Mouse (Mus musculus): Measurements from ENCODE around the gene Arl6ip5. TPM values are rescaled to one million over a fixed set of nuclear protein-coding genes. Genes with fewer than 3 reads are reported as not detected.

Gene Arl6ip5
- total RNA-seq (2022): 100 to 1,000 TPM; 185 to 195 (median 192) TPM

DNA sequence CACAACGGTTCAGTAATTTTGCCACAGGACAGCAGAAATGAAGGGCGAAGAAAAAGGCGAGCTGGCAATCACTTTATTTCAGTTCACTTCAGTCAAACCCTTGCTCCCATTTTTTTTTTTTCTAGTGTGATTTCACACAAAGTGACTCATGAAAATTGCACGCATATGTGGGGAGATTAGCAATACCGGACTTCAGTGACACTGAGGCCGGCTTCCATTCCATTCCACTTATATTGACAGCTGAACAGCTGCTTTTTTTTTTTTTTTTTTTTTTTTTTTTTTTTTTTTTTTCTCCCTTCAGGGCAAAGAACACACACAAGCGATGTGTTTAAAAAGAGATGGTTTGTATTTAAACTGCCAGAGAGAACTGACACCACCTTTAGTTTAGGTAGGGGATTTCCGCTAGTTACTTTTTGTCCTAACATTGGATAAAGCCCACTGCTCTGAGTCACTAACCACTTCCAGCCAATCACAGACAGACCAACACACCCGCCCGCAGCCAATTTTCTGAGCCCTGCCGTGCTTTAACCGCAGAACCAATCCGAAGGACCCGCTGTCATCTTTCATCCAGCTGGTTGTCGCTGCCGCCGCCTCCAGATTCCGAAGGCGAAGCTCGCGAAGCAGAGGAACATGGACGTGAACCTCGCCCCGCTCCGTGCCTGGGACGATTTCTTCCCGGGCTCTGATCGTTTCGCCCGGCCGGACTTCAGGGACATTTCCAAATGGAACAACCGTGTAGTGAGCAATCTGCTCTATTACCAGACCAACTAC, at the start of gene Arl6ip5:
TSS of gene Arl6ip5 (plus strand) at position 499 of the 771 bp plus-strand sequence.
- peak; percentile 68 to 84 for DNase-seq (ENCODE audit: low spot score in 2 of 2)

DNA sequence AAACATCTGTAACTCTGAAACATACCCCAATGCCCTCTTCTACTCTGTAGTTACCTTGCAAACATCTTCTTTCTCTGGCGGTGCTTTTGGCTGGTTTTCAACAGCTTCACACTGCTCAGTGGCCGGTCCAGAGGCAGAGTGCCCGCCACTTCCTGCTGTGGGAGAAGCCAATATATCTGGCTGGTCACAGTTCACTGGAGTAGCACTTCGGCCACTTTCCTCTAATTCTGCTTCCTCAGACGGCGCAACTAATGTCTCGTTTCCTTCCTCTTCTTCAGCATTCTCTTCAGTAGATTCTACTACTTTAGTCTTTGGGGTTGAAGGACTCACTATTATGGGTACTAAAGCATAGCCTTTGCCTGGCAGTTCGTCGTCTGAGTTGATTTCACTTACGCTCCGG, 34.8 kb upstream of the Arl6ip5 start:
- no peak for DNase-seq (ENCODE audit: low spot score in 2 of 2)

DNA sequence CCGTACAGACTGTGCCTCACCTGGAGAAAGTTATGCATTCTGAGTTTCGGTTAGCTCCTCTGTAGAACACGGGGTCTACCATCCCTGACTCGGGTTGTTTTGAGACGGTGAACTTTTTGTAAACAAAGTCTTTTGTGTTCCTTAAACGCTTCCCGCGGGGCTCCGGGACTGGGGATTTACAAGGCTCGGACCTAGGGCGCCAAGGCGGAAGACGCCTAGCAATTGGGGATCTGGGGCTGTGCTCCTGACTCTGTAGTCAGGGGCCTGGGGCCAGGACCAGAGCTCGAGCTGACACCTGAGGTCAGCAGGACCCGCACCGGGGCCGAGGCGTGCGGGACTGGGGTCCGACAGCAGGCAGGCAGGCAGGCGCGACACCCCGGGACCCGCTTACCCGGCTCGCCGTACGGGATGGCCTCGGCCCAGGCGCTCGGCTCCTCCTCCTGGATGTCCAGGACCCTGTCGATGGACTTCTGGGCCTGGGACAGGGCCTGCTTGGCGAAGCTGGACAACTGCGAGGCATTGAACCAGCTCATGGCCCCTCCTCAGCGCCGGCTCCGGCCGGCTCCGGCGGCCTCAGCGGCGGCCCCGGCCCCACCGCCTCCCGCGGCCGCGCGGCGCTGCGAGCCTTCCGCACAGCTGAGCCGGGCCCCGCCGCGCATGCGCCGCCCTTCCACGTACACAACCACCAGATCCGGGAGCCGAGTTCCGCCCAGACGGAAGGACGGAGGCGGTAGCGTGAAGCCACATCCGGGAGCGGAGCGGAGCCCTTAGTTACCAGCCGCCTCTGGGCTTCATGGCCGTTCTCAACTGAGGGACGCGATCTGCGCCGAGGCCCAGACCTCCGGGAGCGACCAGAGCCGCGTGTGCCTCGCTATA, 31.8 kb upstream of the Arl6ip5 start, which contains the start of gene Tmf1:
TSS of gene Tmf1 (minus strand) at position 632 of the 876 bp plus-strand sequence.
- peak; percentile 87 to 96 for DNase-seq (ENCODE audit: low spot score in 2 of 2)

DNA sequence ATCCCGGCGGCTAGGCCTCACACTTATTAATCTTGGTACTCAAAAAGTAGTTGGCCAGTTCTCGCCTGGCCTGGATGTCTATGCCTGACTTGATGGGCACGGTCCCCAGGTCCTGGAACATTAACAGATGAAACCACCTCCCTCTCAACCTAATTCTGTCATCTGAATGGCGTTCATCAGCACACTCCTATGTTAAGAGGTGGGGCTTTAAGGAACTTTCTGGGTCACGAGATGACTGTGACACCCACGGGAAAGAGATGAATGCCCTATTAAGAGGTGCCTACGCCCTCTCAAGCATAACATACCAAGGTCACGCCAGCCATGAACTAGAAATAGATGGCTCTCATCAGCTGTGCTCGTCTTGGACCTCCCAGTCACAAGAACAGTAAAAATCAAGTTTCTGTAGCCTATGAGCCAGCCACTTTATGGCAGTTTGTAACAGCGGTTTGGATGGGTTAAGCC, 31.1 kb upstream of the Arl6ip5 start:
- no peak for DNase-seq (ENCODE audit: low spot score in 2 of 2)

DNA sequence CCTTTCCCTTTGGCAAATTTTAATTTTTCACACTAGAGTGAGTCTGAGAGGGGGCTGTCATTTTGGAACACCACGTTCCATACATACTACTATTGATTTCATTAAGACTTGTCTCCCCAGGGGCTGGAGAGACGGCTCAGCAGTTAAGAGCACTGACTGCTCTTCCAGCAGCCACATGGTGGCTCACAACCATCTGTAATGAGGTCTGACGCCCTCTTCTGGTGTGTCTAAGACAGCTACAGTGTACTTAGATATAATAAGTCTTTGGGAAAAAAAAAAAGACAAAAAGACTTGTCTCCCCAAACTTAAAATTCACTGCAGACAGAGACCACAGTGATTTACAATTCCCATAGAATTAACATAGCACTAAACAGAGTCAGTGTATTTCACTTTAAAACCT, 10.1 kb upstream of the Arl6ip5 start:
- DNase-seq (ENCODE audit: low spot score in 2 of 2): no peak

DNA sequence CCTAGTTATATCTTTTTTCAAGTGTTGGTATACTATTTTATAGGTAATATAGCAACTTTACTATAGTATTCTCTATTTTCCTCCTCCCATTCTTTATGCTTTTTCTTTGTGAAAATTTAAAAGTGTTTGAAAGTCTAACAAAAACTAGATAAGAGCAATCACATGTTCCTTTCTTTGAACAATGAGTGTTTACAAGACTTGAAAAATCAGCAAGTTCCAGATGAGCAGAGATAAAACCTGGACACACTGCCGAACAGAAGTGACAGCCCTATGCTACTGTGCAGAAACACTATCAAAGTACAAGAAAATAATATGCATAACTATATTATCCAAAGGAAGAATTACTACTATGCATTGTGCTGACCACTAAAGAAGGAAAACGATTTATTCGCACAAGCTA, 8.0 kb upstream of the Arl6ip5 start:
- no peak for DNase-seq (ENCODE audit: low spot score in 2 of 2)

DNA sequence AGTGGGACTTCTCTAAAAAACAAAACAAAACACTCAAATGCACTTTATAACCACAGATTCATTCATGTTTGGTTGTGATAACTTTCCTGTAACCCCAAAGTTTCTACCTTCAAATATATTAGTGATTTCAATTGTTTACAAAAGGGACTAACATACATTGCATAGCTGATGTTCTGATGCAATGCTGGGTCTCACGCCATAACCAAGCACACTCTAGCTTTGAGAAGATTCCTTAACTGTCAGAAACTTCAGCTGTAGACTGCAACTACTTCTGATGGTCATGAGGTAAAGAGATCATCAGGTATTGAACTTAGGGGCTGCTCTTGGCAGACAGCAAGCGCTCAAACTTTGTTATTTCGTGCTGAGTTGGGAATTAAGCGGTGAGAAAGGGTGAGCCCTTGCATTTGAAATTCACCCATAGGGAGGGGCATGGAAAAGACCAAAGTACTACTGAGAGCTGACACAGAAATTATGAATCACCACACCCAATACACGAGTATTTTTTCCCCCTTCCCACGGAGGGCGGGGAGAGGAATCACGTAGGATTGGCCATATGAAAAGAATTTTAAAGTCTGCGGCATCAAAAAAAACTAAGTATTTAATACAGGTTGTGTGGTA, 6.1 kb upstream of the Arl6ip5 start:
- no peak for DNase-seq (ENCODE audit: low spot score in 2 of 2)

DNA sequence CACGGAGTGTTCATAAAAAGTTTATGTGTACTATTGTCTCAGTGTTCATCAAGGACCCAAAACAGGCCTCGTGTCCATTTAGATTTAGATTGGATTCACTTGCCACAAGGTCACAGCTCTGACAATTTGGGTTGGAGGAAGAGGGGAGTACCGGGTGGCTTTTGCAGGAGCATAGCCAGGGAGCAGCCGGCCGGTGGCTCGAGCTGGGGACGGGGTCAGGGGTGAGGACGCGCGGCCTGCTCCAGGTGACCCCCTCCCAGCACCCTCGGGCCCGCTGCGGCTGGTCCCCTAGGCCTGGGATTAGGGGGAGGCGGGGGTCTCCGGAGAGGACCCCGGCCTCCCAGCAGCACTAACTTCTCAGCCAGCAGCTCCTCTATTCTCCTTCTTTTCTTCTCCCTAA, 5.5 kb upstream of the Arl6ip5 start:
- DNase-seq (ENCODE audit: low spot score in 2 of 2): no peak

DNA sequence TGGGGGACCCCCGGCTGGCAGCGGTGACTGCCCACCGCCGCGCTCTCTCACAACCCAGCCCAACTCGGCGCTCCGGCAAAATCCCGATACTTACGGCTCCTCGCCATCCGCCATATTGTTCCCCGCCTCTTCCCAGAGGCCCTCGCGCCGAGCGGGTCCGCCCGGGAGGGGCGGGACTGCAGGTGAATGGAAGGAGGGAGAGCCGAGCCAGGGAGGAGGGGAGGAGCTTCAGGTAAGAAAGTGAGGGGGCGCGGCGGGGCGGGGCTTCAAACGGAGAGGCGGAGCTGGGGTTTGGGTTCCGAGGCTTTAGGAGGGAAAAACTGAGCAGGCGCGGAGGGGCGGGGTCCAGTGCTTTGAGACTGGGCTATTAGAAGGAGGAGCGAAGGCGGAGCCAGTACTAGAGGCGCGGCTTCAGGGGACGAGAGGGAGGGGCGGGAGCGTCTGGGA, 5.0 kb upstream of the Arl6ip5 start, which contains the start of gene Uba3:
TSS of gene Uba3 (minus strand) at position 209 of the 447 bp plus-strand sequence.
- DNase-seq (ENCODE audit: low spot score in 2 of 2): peak; percentile 93 to 98

DNA sequence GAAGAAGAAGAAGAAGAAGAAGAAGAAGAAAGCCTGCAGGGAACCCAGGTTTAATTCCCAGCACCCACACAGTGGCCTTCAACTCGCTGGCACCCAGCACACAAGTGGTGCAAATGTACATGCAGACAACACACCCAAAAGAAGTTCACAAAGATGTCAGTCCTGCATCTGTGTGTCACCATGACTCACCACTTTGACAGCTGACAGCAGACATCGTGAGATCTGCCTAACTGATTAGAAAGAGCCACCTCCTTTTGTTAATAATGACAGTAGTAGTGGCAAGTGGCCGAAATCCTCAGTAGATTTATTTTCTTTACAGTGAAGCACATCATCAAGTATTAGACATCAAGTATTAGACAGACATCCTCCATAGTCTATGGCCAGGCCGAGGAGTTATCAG, 3.4 kb upstream of the Arl6ip5 start:
- no peak for DNase-seq (ENCODE audit: low spot score in 2 of 2)

DNA sequence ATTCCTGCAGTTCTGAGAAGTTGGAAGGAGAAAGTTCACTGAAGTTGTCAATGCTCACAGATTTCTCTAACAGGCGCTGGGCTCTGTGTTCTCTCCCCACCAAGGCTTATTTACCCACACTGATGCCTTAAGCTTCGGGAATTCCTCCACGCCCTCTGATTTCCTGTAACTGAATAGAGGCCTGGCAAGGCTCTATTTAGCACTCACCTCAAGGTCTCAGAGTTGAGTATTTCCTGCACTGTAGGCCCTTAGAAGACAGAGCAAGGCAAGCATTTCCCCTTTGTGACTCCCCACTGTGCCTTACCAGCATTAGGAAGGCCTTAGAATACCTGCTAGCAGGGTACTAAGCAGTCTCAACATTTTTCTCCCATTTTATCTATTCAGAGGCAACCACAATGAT, 2.1 kb upstream of the Arl6ip5 start:
- no peak for DNase-seq (ENCODE audit: low spot score in 2 of 2)

DNA sequence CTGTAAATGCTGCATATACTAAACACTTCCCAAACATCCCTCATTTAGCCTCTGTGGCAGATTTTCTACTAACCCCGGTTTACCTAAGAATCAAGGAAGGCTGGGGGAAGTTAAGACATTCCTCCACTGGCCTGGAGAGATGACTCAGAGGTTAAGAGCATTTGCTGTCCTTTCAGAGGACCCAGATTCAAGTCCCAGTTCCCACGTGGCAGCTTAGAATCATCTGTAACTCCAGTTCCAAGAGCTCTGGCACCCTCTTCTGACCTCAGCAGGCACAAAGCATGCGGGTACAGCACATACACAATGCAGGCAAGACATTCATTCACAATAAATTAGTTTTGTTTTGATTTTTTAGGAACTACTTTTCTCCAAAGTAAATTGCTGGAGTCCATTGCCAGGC, 1.3 kb upstream of the Arl6ip5 start:
- no peak for DNase-seq (ENCODE audit: low spot score in 2 of 2)

DNA sequence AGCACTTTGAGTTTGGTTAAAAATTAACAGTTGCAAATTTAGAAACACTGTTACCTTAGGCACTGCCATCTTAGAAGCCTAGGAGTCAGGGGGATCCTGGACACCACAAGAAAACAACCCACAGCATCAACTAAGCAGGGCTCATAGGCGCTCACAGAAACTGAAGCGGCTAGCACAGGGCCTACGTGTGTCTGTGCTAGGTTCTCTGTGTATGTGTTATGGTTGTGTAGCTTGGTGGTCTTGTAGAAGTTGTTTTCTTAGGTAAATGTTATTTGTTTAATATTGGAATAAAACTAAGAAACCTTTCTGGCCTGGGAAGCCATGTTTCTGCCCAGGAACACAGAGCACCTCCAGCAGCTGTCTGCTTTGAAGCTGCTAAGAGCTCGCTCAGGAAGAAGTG, 738 bp upstream of the Arl6ip5 start:
- DNase-seq (ENCODE audit: low spot score in 2 of 2): no peak

DNA sequence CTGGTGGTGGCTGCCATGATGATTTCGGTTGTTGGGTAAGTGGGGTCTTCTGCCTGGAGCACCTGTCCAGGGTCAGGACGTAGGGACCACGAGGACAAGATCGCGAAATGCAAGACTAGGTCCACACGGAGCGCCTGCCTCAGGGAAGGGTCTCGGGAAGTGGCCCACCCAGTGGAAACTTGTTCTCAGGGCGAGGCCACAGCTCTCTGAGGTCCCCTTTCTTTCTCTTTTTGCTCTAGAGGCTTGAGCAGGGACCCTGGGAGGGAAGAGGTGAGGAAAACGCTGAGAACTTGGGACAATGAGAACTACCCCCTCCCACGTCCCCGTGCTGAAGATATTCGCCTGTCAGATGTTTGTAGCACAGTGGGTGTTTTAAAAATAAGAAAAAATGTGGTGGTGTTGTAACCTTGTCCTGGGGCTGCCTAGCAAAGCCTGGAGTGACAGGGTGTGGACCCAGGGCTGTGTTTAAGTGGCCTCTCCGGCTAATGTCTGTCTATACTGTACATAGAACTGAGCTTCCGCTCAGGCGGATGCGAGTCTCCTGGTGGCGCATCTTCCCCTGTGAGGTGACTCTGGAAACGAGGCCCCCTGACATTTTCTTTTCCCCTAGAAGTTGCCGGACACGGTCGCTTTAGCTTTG, 593 bp downstream of the Arl6ip5 start:
- DNase-seq (ENCODE audit: low spot score in 2 of 2): no peak

DNA sequence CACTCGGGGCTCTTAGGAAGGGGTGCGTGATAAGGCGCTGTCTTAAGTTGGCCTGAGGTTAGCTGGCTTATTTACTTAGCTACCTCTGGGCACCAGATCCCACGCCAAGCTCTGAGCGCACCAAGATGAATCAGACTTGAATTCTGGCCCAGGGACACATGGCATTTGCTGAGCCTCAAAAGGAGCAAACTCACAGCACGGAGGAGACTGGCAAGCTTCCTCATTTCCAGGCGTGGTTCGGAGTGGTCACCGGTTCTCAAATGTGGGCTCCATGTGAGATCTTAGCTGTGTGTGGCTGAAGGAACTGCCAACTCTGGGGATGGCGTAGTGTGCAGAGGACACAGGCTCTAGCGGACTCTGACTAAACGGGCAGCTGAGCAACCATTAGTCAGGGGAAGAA, 1.5 kb downstream of the Arl6ip5 start:
- peak in 1 of 2 experiments; percentile 77 for DNase-seq (ENCODE audit: low spot score in 2 of 2)

DNA sequence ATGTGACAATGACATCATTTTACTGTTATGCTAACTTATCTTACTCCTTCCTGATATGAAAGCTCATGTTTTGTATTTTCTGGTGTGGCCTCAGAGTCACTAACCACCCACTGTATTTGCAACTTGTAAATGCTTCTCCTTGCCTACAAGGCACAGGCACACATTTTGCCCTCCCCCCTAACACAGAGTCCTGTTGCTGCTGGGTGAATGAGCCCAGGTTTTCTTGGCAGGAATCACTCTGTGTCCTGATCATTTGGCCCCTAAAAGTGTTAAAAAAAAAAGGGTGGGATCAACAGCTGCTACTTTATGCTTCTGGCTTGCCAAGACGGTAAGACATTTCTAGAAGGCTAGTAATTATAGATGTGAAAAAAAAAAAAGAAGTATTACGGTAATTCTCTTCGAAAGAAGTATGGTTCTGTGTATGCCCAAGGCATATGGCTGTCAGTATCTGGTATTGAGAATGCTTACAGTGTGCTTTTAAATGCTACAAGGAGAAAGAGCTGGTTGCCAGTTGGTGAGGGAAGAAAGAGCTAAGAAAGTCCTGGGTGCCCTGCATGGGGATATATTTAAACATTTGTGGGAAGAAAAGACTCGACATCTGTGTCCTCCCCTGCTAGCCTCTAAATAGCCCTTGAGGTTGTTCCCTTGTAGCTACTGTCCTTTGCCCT, 5.8 kb downstream of the Arl6ip5 start:
- no peak for DNase-seq (ENCODE audit: low spot score in 2 of 2)

DNA sequence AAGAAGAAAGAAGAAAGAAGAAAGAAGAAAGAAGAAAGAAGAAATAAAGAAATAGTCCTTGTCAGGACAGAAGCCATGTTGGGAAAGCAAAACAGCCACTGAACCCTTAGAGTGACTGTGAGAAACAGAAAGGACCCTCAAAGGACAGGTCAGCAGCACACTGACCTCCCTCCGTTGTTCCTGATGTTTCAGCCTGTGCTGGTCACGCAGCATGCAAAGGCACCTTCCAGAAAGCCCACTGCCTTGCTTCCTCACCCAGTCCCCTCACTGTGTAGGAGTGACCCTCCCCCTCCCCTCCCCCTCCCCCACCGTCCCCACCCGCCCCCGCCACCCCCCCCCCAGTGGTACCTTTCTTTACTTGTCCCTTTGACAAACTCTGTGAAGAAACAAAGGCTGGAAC, 10.2 kb downstream of the Arl6ip5 start:
- DNase-seq (ENCODE audit: low spot score in 2 of 2): no peak

DNA sequence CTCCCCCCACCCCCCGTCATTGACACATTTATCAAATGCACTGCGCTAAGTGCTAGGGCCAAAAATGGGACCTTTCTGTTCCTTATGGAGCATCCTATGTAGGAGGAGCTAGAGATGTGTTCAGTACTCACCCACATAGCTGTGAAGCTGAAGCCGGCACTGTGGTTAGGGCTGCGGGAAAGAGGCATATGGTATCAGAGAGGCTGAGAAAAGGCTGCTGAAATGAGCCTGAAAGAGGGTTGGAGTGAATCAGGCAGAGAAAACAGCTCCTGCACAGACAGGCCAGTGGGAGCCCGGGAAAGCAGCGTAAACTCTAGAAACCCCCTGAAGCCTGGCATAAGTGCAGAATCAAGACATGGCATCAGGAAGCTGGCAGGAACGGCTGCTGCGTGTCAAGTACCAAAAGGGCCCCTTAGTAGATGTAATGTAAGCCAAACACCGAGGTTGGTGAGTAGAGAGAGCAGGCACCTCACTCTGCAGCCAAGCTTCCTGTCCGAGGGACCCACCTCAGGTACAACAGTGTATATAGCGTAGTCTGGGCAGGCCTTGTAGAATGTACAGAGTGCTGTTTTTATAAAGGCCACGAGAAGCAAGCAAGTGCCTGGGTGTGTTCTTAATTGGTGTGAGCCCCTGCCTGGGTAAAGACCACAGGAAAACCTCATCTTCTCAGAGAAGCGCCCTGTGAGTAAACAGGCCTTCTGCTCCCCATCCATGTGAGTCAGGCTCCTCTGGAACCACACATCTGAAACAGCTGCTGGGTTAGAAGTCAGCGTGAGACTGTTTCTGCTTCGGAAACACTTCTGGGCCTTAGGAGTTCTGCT, 10.9 kb downstream of the Arl6ip5 start:
- DNase-seq (ENCODE audit: low spot score in 2 of 2): peak; percentile 57 to 74

DNA sequence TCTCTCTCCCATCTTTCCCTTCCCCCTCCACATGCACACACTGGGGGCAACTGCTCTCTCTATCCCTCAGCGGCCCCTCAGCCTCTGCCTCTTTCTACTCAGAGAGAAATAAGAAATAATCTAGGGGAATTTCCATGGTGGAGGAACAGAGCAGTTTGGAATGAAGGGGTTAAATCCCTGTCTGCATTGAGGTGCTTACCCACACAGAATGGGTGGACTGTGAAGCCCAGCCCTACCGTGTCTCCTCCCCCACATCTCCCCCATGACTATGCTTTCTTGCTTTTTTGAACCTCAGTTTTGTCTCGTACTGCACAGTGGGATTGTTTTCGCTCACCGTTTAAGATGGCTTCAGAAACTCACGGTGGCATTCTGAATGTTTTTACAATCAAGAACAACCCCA, 11.8 kb downstream of the Arl6ip5 start:
- no peak for DNase-seq (ENCODE audit: low spot score in 2 of 2)

DNA sequence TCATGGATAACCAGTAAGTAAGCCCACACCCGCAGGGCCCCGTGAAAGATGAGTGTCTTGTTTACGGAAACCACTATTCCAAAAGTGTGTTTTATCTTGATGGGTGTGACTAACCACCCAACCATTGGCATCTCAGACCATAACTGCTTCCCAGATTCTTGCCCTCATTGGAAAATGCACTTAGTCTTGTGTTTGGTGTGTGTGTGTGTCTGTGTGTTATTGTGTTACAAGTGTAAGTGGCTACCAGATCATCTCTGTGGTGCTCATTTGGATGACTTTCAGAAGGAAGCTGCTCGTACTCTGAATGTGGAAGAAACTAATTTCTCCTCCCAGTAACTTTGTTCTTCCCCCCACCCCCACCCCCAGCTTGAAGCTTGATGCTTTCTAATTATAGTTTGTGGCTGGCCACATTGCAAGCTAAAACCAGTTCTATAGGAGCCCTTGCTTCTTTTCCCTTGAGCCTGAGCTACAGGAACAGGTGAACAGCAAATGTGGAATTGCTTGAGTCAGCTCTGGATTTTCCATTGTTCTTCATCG, 12.5 kb downstream of the Arl6ip5 start:
- no peak for DNase-seq (ENCODE audit: low spot score in 2 of 2)

Data from left cerebral cortex, adult 8-10 months (tissue).